Mouse (Mus musculus) G1E (cell line): ENCODE results near the gene Fgfr2.

Experiments
- CTCF ChIP-seq: IDR thresholded peaks from 2 replicates; pipeline ENCODE4 v1.5.1; 2012; ENCODE audit warnings: low read depth, low read length, inconsistent platforms, mixed read lengths
- GATA1 ChIP-seq: IDR thresholded peaks from 2 replicates; pipeline ENCODE4 v1.6.1; 2012; ENCODE audit warnings: borderline replicate concordance, low read length, inconsistent platforms, mixed read lengths
- GATA2 ChIP-seq: IDR thresholded peaks from 2 replicates; pipeline ENCODE4 v1.6.1; 2012; ENCODE audit warnings: low read depth, low read length, inconsistent platforms, borderline replicate concordance
- POLR2AphosphoS5 ChIP-seq: IDR thresholded peaks from 2 replicates; pipeline ENCODE4 v1.6.1; 2012; ENCODE audit warnings: low read depth, low read length, inconsistent platforms; ENCODE audit not compliant: insufficient replicate concordance

- TF ChIP-seq CTCF (no peak), GATA2 (no peak), GATA1 (no peak), POLR2AphosphoS5 (no peak)
Observed at GRCm38 (mm10) chr7:132758875-132759274, 364.3 kb downstream of the Fgfr2 start.
